Mouse (Mus musculus) splenic B cell, adult 2 months (primary cell): ENCODE data around the gene Tspan3.
A peak's percentile ranks its signal among the peaks of the same experiment; 100 is the strongest.

ENCODE experiments used
- DNase-seq: peaks from one replicate; pipeline ENCODE4 v3.0.0-alpha.2; 2011; ENCODE audit warnings: low read depth, low spot score
- H3K27me3 ChIP-seq: 2 replicates; pipeline ENCODE4 v1.6.1; 2012; ENCODE audit warnings: mild to moderate bottlenecking, low read length, moderate library complexity, mixed read lengths; ENCODE audit not compliant: control insufficient read depth, poor library complexity, insufficient read depth, severe bottlenecking
- H3K36me3 ChIP-seq: 2 replicates; pipeline ENCODE4 v1.6.1; 2012; ENCODE audit warnings: mild to moderate bottlenecking, low read length, moderate library complexity, mixed read lengths; ENCODE audit not compliant: control insufficient read depth, poor library complexity, insufficient read depth, severe bottlenecking

Gene Tspan3

DNA sequence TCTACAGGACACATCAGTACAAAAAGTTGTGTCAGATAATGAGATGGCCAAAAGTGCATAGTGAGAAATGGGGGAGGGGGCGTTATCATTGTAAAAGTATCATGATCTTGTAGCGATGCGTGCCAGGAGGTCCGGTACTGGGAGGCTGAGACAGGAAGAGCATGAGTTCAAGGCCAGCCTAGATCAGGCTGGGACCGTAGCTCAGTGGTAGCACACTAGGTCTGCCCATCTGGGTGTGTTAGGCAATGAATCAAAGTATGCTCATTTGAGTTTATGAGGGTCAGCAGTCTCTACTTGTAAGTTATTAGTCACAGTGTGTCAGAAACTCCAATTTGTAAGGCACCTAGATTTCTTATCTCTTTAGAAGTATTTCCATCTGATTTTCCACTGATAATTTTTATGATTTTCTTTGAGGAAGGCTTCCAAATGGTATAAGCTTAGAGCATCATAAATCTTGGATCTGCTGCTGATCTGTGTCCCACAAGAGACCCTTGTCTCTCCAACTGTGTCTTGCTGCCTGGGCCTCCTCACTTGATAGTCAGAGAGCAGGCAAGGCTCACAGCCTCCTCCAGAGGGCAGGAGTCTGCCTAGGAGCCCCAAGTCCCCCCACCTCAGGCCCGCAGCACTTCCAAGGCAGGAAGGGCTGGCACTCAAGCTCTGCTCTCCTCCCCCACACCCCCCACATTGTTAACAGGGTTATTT is 14.3 kb upstream of the Tspan3 start:
- Histone ChIP-seq H3K36me3 (no peaks in the 10 kb centered on the region), H3K27me3 (no peaks in the 10 kb centered on the region)
- DNase-seq, result peak; percentile 13

DNA sequence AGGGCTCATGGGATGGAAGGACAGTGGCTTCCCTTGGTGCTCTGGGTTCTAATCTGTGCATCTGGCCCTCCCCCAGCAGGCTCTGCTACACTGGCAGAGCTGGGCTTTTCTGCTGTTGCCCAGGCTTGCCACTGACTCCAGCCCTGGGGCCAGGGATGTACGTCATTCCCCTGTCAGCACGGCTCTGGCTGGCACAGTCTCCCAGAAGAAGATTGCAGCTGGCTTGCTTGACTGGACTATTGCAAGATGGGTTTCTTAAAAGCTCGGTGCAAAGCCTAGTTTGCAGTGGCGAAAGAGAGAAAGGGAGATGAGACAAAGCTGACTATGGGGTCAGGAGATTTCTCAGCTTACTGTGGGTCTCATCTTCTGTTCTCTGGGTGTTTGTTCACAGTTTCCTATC is 12.1 kb upstream of the Tspan3 start:
- no peaks in the 10 kb centered on the region for H3K36me3 ChIP-seq
- H3K27me3 ChIP-seq, result no peaks in the 10 kb centered on the region
- no peak for DNase-seq

- no peak for DNase-seq
- H3K36me3 ChIP-seq, result no peaks in the 10 kb centered on the region
- H3K27me3 ChIP-seq, result no peaks in the 10 kb centered on the region
These were observed 10.0 kb upstream of the Tspan3 start for GRCm38 (mm10) chr9:56175316-56175715.

DNA sequence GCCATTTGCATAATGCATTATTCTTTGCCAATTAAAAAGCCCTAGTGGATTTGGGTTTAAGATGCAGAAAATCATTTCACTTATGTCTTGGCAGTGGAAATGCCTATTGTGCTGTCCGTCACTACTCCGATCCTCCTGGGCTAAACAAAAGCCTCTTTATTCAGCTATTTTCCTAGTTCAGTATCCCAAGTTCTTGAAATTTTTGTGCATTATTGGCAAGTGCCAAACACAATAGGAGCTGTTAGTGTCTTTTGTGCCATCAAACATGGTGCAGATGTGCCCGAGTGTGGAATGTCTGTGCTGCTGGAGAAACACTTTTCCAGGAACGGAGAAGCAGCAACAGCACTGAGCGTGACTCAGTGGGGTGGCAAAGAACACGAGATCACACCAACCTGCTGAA is 2.4 kb upstream of the Tspan3 start:
- H3K36me3 ChIP-seq, result no peaks in the 10 kb centered on the region
- DNase-seq, result no peak
- H3K27me3 ChIP-seq, result no peaks in the 10 kb centered on the region

DNA sequence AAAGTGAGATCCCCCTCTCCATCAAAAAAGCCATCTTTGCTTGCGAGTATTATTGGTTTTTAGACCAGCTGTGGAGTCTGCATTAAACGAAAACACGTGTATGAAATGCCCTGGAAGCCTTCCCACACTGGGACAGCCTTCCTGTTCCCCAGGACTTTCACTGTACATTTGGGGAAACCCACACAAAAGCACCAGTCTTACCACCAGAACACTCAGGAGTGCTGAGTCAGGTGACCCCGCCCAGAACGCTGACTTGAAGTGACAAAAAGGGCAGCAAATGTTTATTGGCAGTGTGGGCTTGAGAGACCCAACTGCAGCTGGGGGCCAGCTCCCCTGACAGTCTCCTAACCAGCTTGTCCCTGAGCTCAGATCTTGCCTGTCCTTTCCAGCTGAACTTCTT is 884 bp upstream of the Tspan3 start:
- DNase-seq, result no peak
- no peaks in the 10 kb centered on the region for H3K27me3 ChIP-seq
- H3K36me3 ChIP-seq, result no peaks in the 10 kb centered on the region

DNA sequence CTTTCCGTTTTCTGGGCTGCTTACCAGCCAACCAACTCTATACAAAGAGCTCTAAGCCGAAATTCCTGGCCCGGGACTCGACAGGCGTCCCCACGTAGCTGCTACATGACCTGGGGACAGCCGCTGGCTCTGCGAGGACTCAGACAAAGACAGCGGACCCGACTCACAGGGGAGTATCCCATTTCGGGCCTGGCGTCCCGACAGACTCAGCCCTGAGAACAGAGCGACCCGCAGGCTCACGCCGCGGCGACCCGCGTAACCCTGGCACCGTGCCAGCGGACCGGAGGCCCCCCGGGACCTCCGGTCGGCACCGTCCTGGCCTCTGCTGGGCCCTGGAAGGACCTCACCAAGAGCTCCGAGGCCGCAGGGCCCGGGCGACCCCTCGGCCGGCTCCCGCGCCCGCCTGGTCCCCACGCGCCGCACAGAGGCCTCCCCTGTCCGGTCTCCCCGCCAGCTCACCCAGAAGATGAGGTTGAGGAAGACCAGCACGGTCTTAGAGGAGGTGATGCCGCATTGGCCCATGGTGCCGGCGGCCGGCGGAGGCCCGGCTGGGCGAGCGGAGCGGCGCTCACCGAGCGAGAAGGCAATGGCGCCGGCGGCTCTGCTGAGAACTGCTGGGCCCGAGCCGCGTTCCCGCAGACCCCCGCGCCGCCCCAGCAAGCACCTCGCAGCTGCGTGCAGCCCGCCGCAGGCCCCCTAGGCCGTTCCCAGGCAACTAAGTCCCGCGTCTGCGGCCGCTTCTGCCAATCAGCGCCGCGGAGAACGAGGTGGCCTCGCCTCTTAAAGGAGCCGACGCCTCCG is 4.7 kb downstream of the Tspan3 start:
- peak; percentile 81 for DNase-seq
- H3K27me3 ChIP-seq, result no peaks in the 10 kb centered on the region
- H3K36me3 ChIP-seq, result no peaks in the 10 kb centered on the region

DNA sequence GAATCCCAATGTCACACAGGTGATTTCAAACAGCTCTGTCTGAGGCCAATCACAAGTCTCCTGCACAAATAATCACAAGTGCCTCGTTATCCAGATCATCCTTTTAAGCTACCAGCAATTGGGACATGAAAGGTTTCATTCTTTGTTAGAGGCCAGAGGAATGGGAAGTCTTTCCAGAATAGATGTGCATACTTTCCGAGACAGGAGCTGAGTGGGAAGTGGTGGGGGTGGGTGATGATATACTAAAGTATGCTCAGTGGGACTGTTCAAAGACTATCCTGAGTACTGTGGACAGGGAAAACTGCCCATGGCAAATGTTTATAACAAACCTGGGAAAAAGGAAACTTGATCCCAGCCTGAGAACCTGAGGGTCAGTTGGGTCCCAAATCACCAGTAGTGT is 5.8 kb downstream of the Tspan3 start:
- no peaks in the 10 kb centered on the region for H3K27me3 ChIP-seq
- no peaks in the 10 kb centered on the region for H3K36me3 ChIP-seq
- DNase-seq, result no peak

GRCm38 (mm10) chr9:56158077-56158476 is 7.2 kb downstream of the Tspan3 start:
- no peak for DNase-seq
- no peaks in the 10 kb centered on the region for H3K36me3 ChIP-seq
- no peaks in the 10 kb centered on the region for H3K27me3 ChIP-seq

- H3K27me3 ChIP-seq, result no peaks in the 10 kb centered on the region
- DNase-seq, result no peak
These were observed 10.7 kb downstream of the Tspan3 start for GRCm38 (mm10) chr9:56154572-56154971.

DNA sequence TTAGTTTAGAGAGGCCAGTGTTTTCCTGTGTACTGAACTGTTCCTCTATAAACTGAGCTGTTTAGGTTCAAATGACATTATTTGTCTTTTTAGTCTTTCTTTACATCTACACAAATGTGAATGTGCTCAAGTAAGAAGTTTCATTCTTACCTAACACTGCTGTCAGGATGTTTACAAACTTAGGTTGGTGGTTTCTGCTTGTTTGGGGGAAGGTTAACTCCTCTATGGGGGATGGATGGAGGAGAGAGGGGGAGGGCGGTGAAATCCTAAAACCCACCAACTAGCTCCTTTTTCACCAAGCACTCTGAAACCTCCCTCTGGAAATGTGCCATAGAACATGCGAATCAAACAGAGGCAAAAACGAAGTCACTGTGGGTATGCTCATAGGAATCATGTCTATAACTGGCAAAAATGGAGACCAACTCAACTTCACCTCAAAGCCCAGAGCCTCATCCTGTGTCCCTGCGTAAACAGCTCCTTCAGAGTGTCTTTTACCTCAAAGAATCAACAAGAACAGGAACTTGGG is 12.7 kb downstream of the Tspan3 start:
- DNase-seq, result no peak
- Histone ChIP-seq H3K36me3 (no peaks in the 10 kb centered on the region), H3K27me3 (no peaks in the 10 kb centered on the region)

More at GRCm38 (mm10) chr9:56154572-56154971, 10.7 kb downstream of the Tspan3 start:
- H3K36me3 ChIP-seq, result no peaks in the 10 kb centered on the region

GRCm38 (mm10) chr9:56151745-56152481 is 13.4 kb downstream of the Tspan3 start:
- DNase-seq, result no peak
- no peaks in the 10 kb centered on the region for H3K27me3 ChIP-seq
- H3K36me3 ChIP-seq, result no peaks in the 10 kb centered on the region

GRCm38 (mm10) chr9:56146326-56146923 is 18.9 kb downstream of the Tspan3 start:
- DNase-seq, result no peak
- Histone ChIP-seq H3K27me3 (no peaks in the 10 kb centered on the region), H3K36me3 (no peaks in the 10 kb centered on the region)

DNA sequence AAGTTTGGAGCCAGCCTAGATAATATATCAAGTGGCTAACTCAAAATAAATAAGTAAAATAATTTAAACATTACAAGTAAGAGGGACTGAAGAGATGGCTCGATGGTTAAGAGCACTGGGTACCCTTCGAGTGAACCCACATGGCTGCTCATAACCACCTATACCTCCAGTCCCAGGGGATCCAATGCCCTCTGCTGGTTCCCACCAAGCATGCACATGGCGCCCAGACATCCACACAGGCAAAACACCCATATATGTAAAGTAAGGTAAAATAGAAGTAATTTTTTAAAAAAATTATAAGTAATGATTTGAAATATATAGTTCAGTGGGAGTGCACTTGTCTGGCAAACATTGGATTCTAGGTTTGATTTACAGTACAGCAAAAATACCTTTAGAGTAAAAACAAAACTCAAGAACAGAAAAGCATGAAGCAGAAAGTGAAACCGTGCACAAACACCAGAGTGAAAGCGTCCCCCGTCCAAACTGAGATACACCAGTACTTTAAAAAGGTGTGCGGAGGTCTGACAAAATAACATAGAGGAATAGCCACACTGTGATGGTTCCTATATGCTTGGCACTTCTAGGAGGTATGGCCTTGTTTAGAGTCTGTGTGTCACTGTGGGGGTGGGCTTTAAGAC is 20.8 kb downstream of the Tspan3 start:
- DNase-seq, result peak; percentile 44
- H3K27me3 ChIP-seq, result no peaks in the 10 kb centered on the region
- no peaks in the 10 kb centered on the region for H3K36me3 ChIP-seq

GRCm38 (mm10) chr9:56141776-56142175 is 23.5 kb downstream of the Tspan3 start:
- no peaks in the 10 kb centered on the region for H3K27me3 ChIP-seq
- H3K36me3 ChIP-seq, result no peaks in the 10 kb centered on the region
- DNase-seq, result no peak
